Mouse (Mus musculus) liver, adult 2 months (tissue): ENCODE results near the gene Auts2. TPM values are rescaled to one million over a fixed set of nuclear protein-coding genes. Genes with fewer than 3 reads are reported as not detected.

Experiments
- DNase-seq: peaks from one replicate; pipeline ENCODE4 v3.0.0-alpha.2; 2011; ENCODE audit warnings: low read depth, low spot score; ENCODE audit errors: extremely low read depth
- H3K27ac ChIP-seq: fragments of 200-500 bp; replicated peaks from 2 replicates; pipeline ENCODE4 v1.5.1; 2012; ENCODE audit warnings: low read depth, mild to moderate bottlenecking, control low read depth, inconsistent platforms, low read length; ENCODE audit not compliant: insufficient read depth
- H3K27me3 ChIP-seq: fragments of 200-500 bp; 2 replicates; pipeline ENCODE4 v1.6.1; 2012; ENCODE audit warnings: mild to moderate bottlenecking, moderate library complexity, low read length, inconsistent platforms; ENCODE audit not compliant: control insufficient read depth, insufficient read depth
- H3K36me3 ChIP-seq: fragments of 200-500 bp; 2 replicates; pipeline ENCODE4 v1.6.1; 2012; ENCODE audit warnings: low read length, inconsistent platforms; ENCODE audit not compliant: control insufficient read depth, insufficient read depth
- H3K4me1 ChIP-seq: fragments of 200-500 bp; 2 replicates; pipeline ENCODE4 v1.6.1; 2011; ENCODE audit warnings: low read length; ENCODE audit not compliant: control insufficient read depth, insufficient read depth
- H3K4me3 ChIP-seq: fragments of 200-500 bp; 2 replicates; pipeline ENCODE4 v1.5.1; 2011; ENCODE audit warnings: low read depth, mild to moderate bottlenecking, control low read depth, low read length, moderate library complexity; ENCODE audit not compliant: insufficient read depth
- H3K79me2 ChIP-seq: fragments of 200-500 bp; 2 replicates; pipeline ENCODE4 v1.6.1; 2012; ENCODE audit warnings: inconsistent platforms, mild to moderate bottlenecking, low read length, moderate library complexity; ENCODE audit not compliant: control insufficient read depth, insufficient read depth
- H3K9ac ChIP-seq: fragments of 200-500 bp; 2 replicates; pipeline ENCODE4 v1.6.1; 2012; ENCODE audit warnings: low read depth, mild to moderate bottlenecking, control low read depth, inconsistent platforms, low read length
- CTCF ChIP-seq: fragments of 200-500 bp; IDR thresholded peaks from 2 replicates; pipeline ENCODE4 v1.5.1; 2011; ENCODE audit warnings: low read depth, low read length, control low read depth
- POLR2A ChIP-seq: fragments of 200-500 bp; IDR thresholded peaks from 2 replicates; pipeline ENCODE4 v1.6.1; 2011; ENCODE audit warnings: low read length, control low read depth; ENCODE audit not compliant: insufficient read depth; ENCODE audit errors: extremely low read depth
- WGBS: fragments of 180-500 bp; shearing (Covaris S2); methylation state at CpG from one replicate; pipeline ENCODE4 v1.1.7; 2018; 5-methylcytosine and 5-hydroxymethylcytosine counted together
- polyA plus RNA-seq: library from polyadenylated mRNA; depleted of rRNA; stranded (reverse); fragments of >200 nt; gene quantifications from 2 replicates; pipeline ENCODE4 v1.2.3, GENCODE M21; 2012
- total RNA-seq: library from RNA; depleted of rRNA; stranded (reverse); fragments of >200 nt; gene quantifications from 2 replicates; pipeline ENCODE4 v1.2.3, GENCODE M21; 2014

The Auts2 gene
- total and polyA plus RNA-seq, 2 experiments: 0.37 to 0.51 TPM

DNA sequence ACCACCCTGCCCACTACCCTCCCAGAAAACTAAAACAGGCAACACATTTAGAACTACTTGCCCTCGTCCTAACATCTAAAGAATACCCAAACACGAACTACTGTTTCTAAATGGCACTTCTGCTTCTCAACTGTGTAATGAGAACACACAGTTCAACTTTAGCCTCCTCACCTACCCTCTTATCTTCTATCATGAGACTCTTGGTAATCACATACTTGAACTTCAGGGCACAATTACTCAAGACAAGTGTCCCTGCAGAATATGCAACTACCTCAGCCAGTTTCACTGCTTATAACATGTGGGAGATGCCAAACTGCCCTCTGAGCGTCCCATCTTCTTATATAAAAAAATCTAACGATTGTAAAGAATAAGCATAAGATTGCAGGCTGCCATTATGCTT lies 5.7 kb downstream of the Auts2 start:
- Histone ChIP-seq H3K4me3 (no peak overlapping the region), H3K27me3 (peaks cover 11% of the 10 kb centered on the region), H3K4me1 (peaks cover 1% of the 10 kb centered on the region), H3K36me3 (no peaks in the 10 kb centered on the region), H3K27ac (no peak overlapping the region), H3K79me2 (no peaks in the 10 kb centered on the region), H3K9ac (no peak overlapping the region)
- WGBS: 95% methylated on average over 4 of the region's 4 CpGs
- TF ChIP-seq CTCF: no peak
- no peak for TF ChIP-seq POLR2A
- no peak for DNase-seq

DNA sequence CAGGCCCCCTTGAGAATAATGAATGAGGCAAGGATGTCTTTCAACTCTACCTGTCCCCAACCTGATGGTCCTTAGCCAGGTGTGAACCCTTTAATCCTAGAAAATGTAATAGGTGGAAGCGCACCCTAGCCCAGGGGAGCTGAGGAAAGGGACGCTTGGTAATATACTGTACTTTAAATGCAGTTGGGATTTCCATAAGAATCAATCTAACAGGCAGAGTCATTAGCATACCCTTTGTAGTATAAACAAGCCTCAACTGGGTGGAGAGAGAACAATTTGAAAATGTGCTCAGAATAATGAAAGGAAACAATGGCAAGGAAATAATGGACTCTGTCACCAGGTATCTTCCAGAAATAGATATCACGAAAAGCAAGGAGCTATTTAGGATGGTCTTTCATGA lies 16.7 kb downstream of the Auts2 start:
- Histone ChIP-seq H3K27ac (no peak overlapping the region), H3K36me3 (no peaks in the 10 kb centered on the region), H3K4me1 (no peaks in the 10 kb centered on the region), H3K9ac (no peak overlapping the region), H3K27me3 (peaks cover 6% of the 10 kb centered on the region; the same call in 1 of the 2 replicates), H3K79me2 (no peaks in the 10 kb centered on the region; the same call in 1 of the 2 replicates), H3K4me3 (no peak overlapping the region)
- TF ChIP-seq POLR2A (no peak), CTCF (no peak)
- 93% methylated on average over 3 of the region's 3 CpGs for WGBS
- no peak for DNase-seq

DNA sequence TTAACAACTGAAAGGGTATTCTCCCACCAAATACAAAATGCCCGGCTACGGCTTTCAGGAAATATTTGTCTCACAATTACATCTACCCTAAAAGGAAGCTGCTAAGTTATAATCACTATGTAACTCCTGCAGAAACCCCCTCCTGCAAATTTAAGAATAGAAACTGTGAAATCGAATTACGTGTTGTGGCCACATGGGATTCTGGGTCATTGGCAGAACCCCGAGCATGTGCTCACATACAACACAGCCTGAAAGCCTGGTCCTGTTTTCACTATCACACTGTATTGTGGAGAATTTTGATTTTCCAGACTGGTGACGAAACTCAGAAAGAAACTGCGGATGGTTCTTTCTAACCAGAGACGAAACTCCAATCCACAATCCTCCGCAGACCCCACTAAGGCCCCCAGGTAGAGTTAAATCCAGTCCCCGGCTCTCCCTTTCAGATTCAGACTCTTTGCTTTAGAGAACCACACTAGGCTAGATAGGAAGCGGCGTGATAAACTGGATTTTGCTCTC lies 21.7 kb downstream of the Auts2 start:
- Histone ChIP-seq H3K79me2 (no peaks in the 10 kb centered on the region), H3K36me3 (no peaks in the 10 kb centered on the region), H3K27ac (no peak overlapping the region), H3K9ac (no peak overlapping the region), H3K4me1 (no peaks in the 10 kb centered on the region), H3K4me3 (no peak overlapping the region), H3K27me3 (no peaks in the 10 kb centered on the region)
- 93% methylated on average over 12 of the region's 12 CpGs for WGBS
- TF ChIP-seq CTCF: no peak
- no peak for TF ChIP-seq POLR2A
- no peak for DNase-seq

DNA sequence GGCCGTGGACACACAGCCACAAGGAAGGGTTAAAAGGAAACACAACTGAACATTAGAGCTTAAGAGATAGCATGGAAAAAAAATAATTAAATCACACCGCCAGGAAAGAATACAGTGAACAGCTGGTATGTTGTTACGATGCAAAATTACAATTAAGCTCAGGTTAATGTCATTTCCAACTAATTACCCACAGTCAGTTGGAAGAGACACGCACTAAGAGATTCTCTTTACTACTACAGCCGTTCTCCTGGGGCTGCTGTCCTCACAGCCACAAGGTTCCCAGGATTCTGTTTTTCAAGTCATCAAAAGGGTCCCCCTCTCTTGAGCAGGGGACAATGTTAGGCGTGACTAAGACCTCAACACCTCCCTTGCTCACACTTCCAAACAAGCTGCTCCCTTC lies 25.3 kb downstream of the Auts2 start:
- H3K4me3 ChIP-seq: no peak overlapping the region
- no peak for TF ChIP-seq CTCF
- TF ChIP-seq POLR2A: no peak
- no peaks in the 10 kb centered on the region for H3K36me3 ChIP-seq
- no peak overlapping the region for H3K27ac ChIP-seq
- H3K27me3 ChIP-seq: no peaks in the 10 kb centered on the region
- no peaks in the 10 kb centered on the region for H3K4me1 ChIP-seq
- no peak for DNase-seq
- no peaks in the 10 kb centered on the region for H3K79me2 ChIP-seq
- H3K9ac ChIP-seq: no peak overlapping the region
- WGBS: 95% methylated on average over 6 of the region's 6 CpGs

DNA sequence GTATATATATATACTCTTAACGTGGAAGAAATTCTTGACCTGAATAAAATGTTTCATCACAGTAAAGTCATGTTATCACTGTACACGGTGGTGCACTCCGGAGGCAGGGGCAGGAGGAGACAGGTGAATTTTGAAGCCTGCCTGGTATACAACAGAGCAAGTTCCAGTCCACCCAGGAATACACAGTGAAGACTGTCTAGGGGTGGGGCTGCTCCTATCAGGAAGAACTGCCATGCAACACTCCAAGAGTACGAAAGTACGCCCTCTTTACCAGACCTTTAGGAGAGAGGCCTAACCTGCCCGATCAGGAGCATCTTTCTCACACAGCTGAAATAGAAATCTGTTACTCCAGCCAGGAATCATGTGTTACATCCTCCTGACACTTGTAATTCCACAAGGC lies 28.6 kb downstream of the Auts2 start:
- no peak overlapping the region for H3K9ac ChIP-seq
- no peaks in the 10 kb centered on the region for H3K4me1 ChIP-seq
- 85% methylated on average over 6 of the region's 6 CpGs for WGBS
- TF ChIP-seq CTCF (no peak), POLR2A (no peak)
- H3K36me3 ChIP-seq: no peaks in the 10 kb centered on the region
- DNase-seq: no peak
- H3K4me3 ChIP-seq: no peak overlapping the region
- H3K79me2 ChIP-seq: no peaks in the 10 kb centered on the region
- no peaks in the 10 kb centered on the region for H3K27me3 ChIP-seq
- H3K27ac ChIP-seq: no peak overlapping the region

DNA sequence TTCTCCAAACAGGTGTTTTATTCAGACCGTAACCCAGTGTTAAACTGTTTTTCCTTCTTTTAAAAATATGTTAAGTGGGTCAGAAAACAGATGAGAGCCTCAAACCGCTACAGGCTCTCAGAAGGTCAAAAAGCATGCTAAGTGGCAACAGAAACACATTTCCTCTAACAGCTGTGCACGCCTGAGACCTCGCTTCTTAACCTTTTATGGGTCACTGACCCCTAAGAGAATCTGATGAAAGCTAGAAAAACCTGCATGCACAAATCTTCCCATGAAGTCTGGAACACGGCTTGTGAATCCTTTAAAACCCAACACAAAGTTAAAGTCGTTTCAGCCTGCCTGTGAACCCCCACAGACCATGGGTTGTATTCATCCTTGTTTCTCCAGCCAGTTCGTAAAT lies 29.9 kb downstream of the Auts2 start:
- TF ChIP-seq CTCF: no peak
- TF ChIP-seq POLR2A: no peak
- no peak overlapping the region for H3K9ac ChIP-seq
- WGBS: 84% methylated on average over 7 of the region's 7 CpGs
- no peaks in the 10 kb centered on the region for H3K27me3 ChIP-seq
- H3K4me3 ChIP-seq: no peak overlapping the region
- no peak overlapping the region for H3K27ac ChIP-seq
- H3K79me2 ChIP-seq: no peaks in the 10 kb centered on the region
- no peak for DNase-seq
- no peaks in the 10 kb centered on the region for H3K4me1 ChIP-seq
- no peaks in the 10 kb centered on the region for H3K36me3 ChIP-seq
